Mouse (Mus musculus) hindbrain, embryonic 16.5 days (tissue): ENCODE measurements around the gene Zbtb38. TPM values are rescaled to one million over a fixed set of nuclear protein-coding genes. Genes with fewer than 3 reads are reported as not detected.

ENCODE experiments used
- ATAC-seq: fragments of 200-750 bp; cut with Nextera tagmentation; 2 replicates; pipeline ENCODE4 v1.8.0; 2017; ENCODE audit warnings: moderate TSS enrichment, moderate library complexity
- H3K27ac ChIP-seq: fragments of 300-500 bp; sonication (generic); 2 replicates; pipeline ENCODE4 v1.5.1; 2014; ENCODE audit warnings: low read depth, mild to moderate bottlenecking, control low read depth, low read length, moderate library complexity
- H3K27me3 ChIP-seq: fragments of 300-500 bp; sonication (generic); replicated peaks from 2 replicates; pipeline ENCODE4 v1.6.1; 2014; ENCODE audit warnings: low read length; ENCODE audit not compliant: control insufficient read depth, insufficient read depth
- H3K36me3 ChIP-seq: fragments of 300-500 bp; sonication (generic); 2 replicates; pipeline ENCODE4 v1.6.1; 2014; ENCODE audit warnings: mild to moderate bottlenecking, low read length, moderate library complexity, mixed read lengths; ENCODE audit not compliant: control insufficient read depth, insufficient read depth
- H3K4me1 ChIP-seq: fragments of 300-500 bp; sonication (generic); 2 replicates; pipeline ENCODE4 v1.6.1; 2014; ENCODE audit warnings: low read depth, low read length; ENCODE audit not compliant: control insufficient read depth, insufficient read depth
- H3K4me2 ChIP-seq: fragments of 300-500 bp; sonication (generic); 2 replicates; pipeline ENCODE4 v1.6.1; 2014; ENCODE audit warnings: mild to moderate bottlenecking, low read length, control low read depth, moderate library complexity
- H3K4me3 ChIP-seq: fragments of 300-500 bp; sonication (generic); 2 replicates; pipeline ENCODE4 v1.5.1; 2014; ENCODE audit warnings: mild to moderate bottlenecking, low read length, control low read depth, moderate library complexity
- H3K9ac ChIP-seq: fragments of 300-500 bp; sonication (generic); 2 replicates; pipeline ENCODE4 v1.6.1; 2014; ENCODE audit warnings: low read depth, mild to moderate bottlenecking, control low read depth, low read length, moderate library complexity
- H3K9me3 ChIP-seq: fragments of 300-500 bp; sonication (generic); 2 replicates; pipeline ENCODE4 v1.6.1; 2014; ENCODE audit warnings: mild to moderate bottlenecking, low read length, moderate library complexity; ENCODE audit not compliant: control insufficient read depth
- WGBS: fragments of 180-500 bp; shearing (Covaris S2); extraction: QIAGEN DNeasy Blood & Tissue Kit; methylation state at CpG from one replicate; pipeline ENCODE4 v1.1.7; 2014; 5-methylcytosine and 5-hydroxymethylcytosine counted together
- polyA plus RNA-seq: library from polyadenylated mRNA; unstranded; fragments of >200 nt; fragmentation: Nextera tagmentation; extraction: Ambion mirVana; gene quantifications from 2 replicates; pipeline ENCODE4 v1.2.1, GENCODE M21; 2015

Gene Zbtb38
- polyA plus RNA-seq, 1 experiment from 2014 or later: 43.8 TPM

GRCm38 (mm10) chr9:96785871-96786342, 33.3 kb upstream of the Zbtb38 start:
- no peaks in the 10 kb centered on the region for H3K36me3 ChIP-seq
- H3K9me3 ChIP-seq: no peaks in the 10 kb centered on the region
- H3K4me3 ChIP-seq: no peak overlapping the region
- 53% methylated on average over 9 of the region's 9 CpGs for WGBS
- H3K4me1 ChIP-seq: no peaks in the 10 kb centered on the region
- H3K9ac ChIP-seq: no peak overlapping the region
- H3K27ac ChIP-seq: no peak overlapping the region
- no peak for ATAC-seq
- H3K4me2 ChIP-seq: no peak overlapping the region
- no peaks in the 10 kb centered on the region for H3K27me3 ChIP-seq

GRCm38 (mm10) chr9:96785187-96785586, 32.6 kb upstream of the Zbtb38 start:
- Histone ChIP-seq H3K9ac (no peak overlapping the region), H3K9me3 (no peaks in the 10 kb centered on the region), H3K4me3 (no peak overlapping the region), H3K4me2 (no peak overlapping the region), H3K4me1 (no peaks in the 10 kb centered on the region), H3K27me3 (no peaks in the 10 kb centered on the region), H3K36me3 (no peaks in the 10 kb centered on the region), H3K27ac (no peak overlapping the region)
- 84% methylated on average over 3 of the region's 3 CpGs for WGBS
- no peak for ATAC-seq

GRCm38 (mm10) chr9:96783667-96784066, 31.0 kb upstream of the Zbtb38 start:
- H3K4me1 ChIP-seq: no peaks in the 10 kb centered on the region
- H3K4me2 ChIP-seq: no peak overlapping the region
- WGBS: 90% methylated on average over 9 of the region's 9 CpGs
- ATAC-seq: no peak
- H3K9me3 ChIP-seq: no peaks in the 10 kb centered on the region
- no peaks in the 10 kb centered on the region for H3K27me3 ChIP-seq
- H3K27ac ChIP-seq: no peak overlapping the region
- no peaks in the 10 kb centered on the region for H3K36me3 ChIP-seq
- no peak overlapping the region for H3K9ac ChIP-seq
- H3K4me3 ChIP-seq: no peak overlapping the region

- Histone ChIP-seq H3K4me2 (no peak overlapping the region), H3K4me1 (no peaks in the 10 kb centered on the region), H3K9ac (no peak overlapping the region), H3K9me3 (no peaks in the 10 kb centered on the region), H3K36me3 (no peaks in the 10 kb centered on the region), H3K4me3 (no peak overlapping the region), H3K27me3 (no peaks in the 10 kb centered on the region), H3K27ac (no peak overlapping the region)
- no peak for ATAC-seq
- WGBS: 80% methylated on average over 5 of the region's 5 CpGs
Observed at GRCm38 (mm10) chr9:96783258-96783657, 30.6 kb upstream of the Zbtb38 start.

GRCm38 (mm10) chr9:96782062-96782461, 29.4 kb upstream of the Zbtb38 start:
- WGBS: 84% methylated on average over 8 of the region's 8 CpGs
- H3K27ac ChIP-seq: no peak overlapping the region
- no peak overlapping the region for H3K4me3 ChIP-seq
- H3K4me2 ChIP-seq: no peak overlapping the region
- no peak for ATAC-seq
- no peak overlapping the region for H3K9ac ChIP-seq
- no peaks in the 10 kb centered on the region for H3K9me3 ChIP-seq
- no peaks in the 10 kb centered on the region for H3K36me3 ChIP-seq
- no peaks in the 10 kb centered on the region for H3K4me1 ChIP-seq
- H3K27me3 ChIP-seq: no peaks in the 10 kb centered on the region

GRCm38 (mm10) chr9:96773146-96773545, 20.5 kb upstream of the Zbtb38 start:
- WGBS: 11% methylated on average over 6 of the region's 6 CpGs
- Histone ChIP-seq H3K4me2 (no peak overlapping the region), H3K36me3 (no peaks in the 10 kb centered on the region), H3K9me3 (no peaks in the 10 kb centered on the region), H3K4me1 (peaks cover 2% of the 10 kb centered on the region; the same call in 1 of the 2 replicates), H3K4me3 (no peak overlapping the region), H3K27ac (no peak overlapping the region), H3K9ac (no peak overlapping the region), H3K27me3 (no peaks in the 10 kb centered on the region)
- no peak for ATAC-seq

GRCm38 (mm10) chr9:96770443-96770842, 17.8 kb upstream of the Zbtb38 start:
- ATAC-seq: no peak
- no peak overlapping the region for H3K4me3 ChIP-seq
- H3K36me3 ChIP-seq: no peaks in the 10 kb centered on the region
- no peak overlapping the region for H3K27ac ChIP-seq
- WGBS: 86% methylated on average over 3 of the region's 3 CpGs
- H3K9me3 ChIP-seq: no peaks in the 10 kb centered on the region
- H3K27me3 ChIP-seq: no peaks in the 10 kb centered on the region
- peaks cover 2% of the 10 kb centered on the region; the same call in 1 of the 2 replicates for H3K4me1 ChIP-seq
- no peak overlapping the region for H3K9ac ChIP-seq
- H3K4me2 ChIP-seq: no peak overlapping the region

GRCm38 (mm10) chr9:96769651-96770050, 17.0 kb upstream of the Zbtb38 start:
- no peaks in the 10 kb centered on the region for H3K27me3 ChIP-seq
- no peak for ATAC-seq
- WGBS: 87% methylated on average over 9 of the region's 9 CpGs

GRCm38 (mm10) chr9:96767874-96768273, 15.2 kb upstream of the Zbtb38 start:
- no peak overlapping the region for H3K27ac ChIP-seq
- no peak for ATAC-seq
- no peaks in the 10 kb centered on the region for H3K9me3 ChIP-seq
- H3K4me3 ChIP-seq: no peak overlapping the region
- no peaks in the 10 kb centered on the region for H3K27me3 ChIP-seq
- H3K4me1 ChIP-seq: no peaks in the 10 kb centered on the region
- H3K9ac ChIP-seq: no peak overlapping the region
- H3K4me2 ChIP-seq: no peak overlapping the region
- no peaks in the 10 kb centered on the region for H3K36me3 ChIP-seq

More at GRCm38 (mm10) chr9:96769651-96770050, 17.0 kb upstream of the Zbtb38 start:
- H3K9me3 ChIP-seq: no peaks in the 10 kb centered on the region
- no peak overlapping the region for H3K4me2 ChIP-seq
- H3K4me1 ChIP-seq: peaks cover 2% of the 10 kb centered on the region; the same call in 1 of the 2 replicates
- H3K9ac ChIP-seq: no peak overlapping the region
- no peak overlapping the region for H3K27ac ChIP-seq
- H3K36me3 ChIP-seq: no peaks in the 10 kb centered on the region
- H3K4me3 ChIP-seq: no peak overlapping the region

- no peak overlapping the region for H3K9ac ChIP-seq
- H3K4me2 ChIP-seq: no peak overlapping the region
- H3K4me1 ChIP-seq: no peaks in the 10 kb centered on the region
- H3K4me3 ChIP-seq: no peak overlapping the region
- no peak overlapping the region for H3K27ac ChIP-seq
- no peak for ATAC-seq
- H3K27me3 ChIP-seq: no peaks in the 10 kb centered on the region
- no peaks in the 10 kb centered on the region for H3K9me3 ChIP-seq
- no peaks in the 10 kb centered on the region for H3K36me3 ChIP-seq
Observed at GRCm38 (mm10) chr9:96766078-96766477, 13.4 kb upstream of the Zbtb38 start.
